Mouse (Mus musculus) lung, postnatal 0 days (tissue): ENCODE measurements around the gene Sfmbt1.
A peak's percentile ranks its signal among the peaks of the same experiment; 100 is the strongest.

Experiments used
- CTCF ChIP-seq: IDR thresholded peaks from 2 replicates; pipeline ENCODE4 v1.5.1; 2016; ENCODE audit warnings: antibody characterized with exemption, mild to moderate bottlenecking
- EP300 ChIP-seq: IDR thresholded peaks from 2 replicates; pipeline ENCODE4 v1.6.1; 2016; ENCODE audit warnings: antibody characterized with exemption, mild to moderate bottlenecking, control low read depth

GRCm38 (mm10) chr14:30801756-30802155, 87.1 kb downstream of the Sfmbt1 start:
- TF ChIP-seq CTCF = no peak
- TF ChIP-seq EP300 = 0 out of 2 replicates have a peak, but pooled peaks have one; percentile 25
